Mouse (Mus musculus): ENCODE data around the gene Rtn3. TPM values are rescaled to one million over a fixed set of nuclear protein-coding genes. Genes with fewer than 3 reads are reported as not detected.
A peak's percentile ranks its signal among the peaks of the same experiment; 100 is the strongest.

Gene Rtn3
- polyA plus RNA-seq (2015; fragmentation: Nextera tagmentation; extraction: Ambion mirVana), result 133 and 134 TPM in 2 replicates

GRCm38 (mm10) chr19:7482599-7483511, at the start of gene Rtn3:
Gene Rtn3, minus strand, starts transcription at chr19:7483281.
- Histone ChIP-seq H3K4me3 (ENCODE audit: low read depth, low read length) (peak within 1 kb of the TSS; percentile 96), H3K36me3 (ENCODE audit: control insufficient read depth, insufficient read depth) (no peaks in the 10 kb centered on the region), H3K9me3 (ENCODE audit: control insufficient read depth) (no peaks in the 10 kb centered on the region), H3K27ac (ENCODE audit: low read depth, low read length) (peak within 1 kb of the TSS; percentile 96), H3K4me1 (replicated peaks; ENCODE audit: control insufficient read depth, insufficient read depth, low read length) (no peaks in the 10 kb centered on the region; the same call in 1 of the 2 replicates), H3K4me2 (replicated peaks; ENCODE audit: low read depth) (peak within 1 kb of the TSS; percentile 82), H3K9ac (ENCODE audit: low read depth, low read length) (peak within 1 kb of the TSS; percentile 93), H3K27me3 (replicated peaks; ENCODE audit: control insufficient read depth, insufficient read depth, low read length) (no peaks in the 10 kb centered on the region)
- no peak for TF ChIP-seq CTCF (IDR thresholded peaks at IDR 0.05; ENCODE audit: low read depth)
- peak; percentile 93 for ATAC-seq
- under 1% methylated on average over 80 of the region's 80 CpGs for WGBS

DNA sequence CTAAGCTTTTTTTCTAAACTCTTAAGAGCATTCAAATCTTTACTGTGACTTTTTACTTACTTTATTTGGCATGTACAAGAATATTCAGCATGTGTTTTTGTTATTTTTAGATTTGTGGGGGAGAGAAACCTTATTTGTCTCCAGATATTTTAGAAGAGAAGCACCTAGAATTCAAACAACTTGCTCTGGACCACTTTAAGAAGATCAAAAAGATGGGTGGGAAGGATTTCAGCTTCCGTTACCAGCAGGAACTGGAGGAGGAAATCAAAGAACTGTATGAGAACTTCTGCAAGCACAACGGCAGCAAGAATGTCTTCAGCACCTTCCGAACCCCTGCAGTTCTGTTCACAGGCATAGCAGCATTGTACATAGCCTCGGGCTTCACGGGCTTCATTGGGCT, 48.8 kb upstream of the Rtn3 start:
- Histone ChIP-seq H3K27me3 (replicated peaks; ENCODE audit: control insufficient read depth, insufficient read depth, low read length) (no peaks in the 10 kb centered on the region), H3K4me3 (ENCODE audit: low read depth, low read length) (no peak overlapping the region), H3K27ac (ENCODE audit: low read depth, low read length) (no peak overlapping the region), H3K36me3 (ENCODE audit: control insufficient read depth, insufficient read depth) (peaks cover 42% of the 10 kb centered on the region), H3K9ac (ENCODE audit: low read depth, low read length) (no peak overlapping the region), H3K4me1 (replicated peaks; ENCODE audit: control insufficient read depth, insufficient read depth, low read length) (no peaks in the 10 kb centered on the region), H3K4me2 (replicated peaks; ENCODE audit: low read depth) (no peak overlapping the region), H3K9me3 (ENCODE audit: control insufficient read depth) (no peaks in the 10 kb centered on the region)
- no peak for ATAC-seq
- 93% methylated on average over 5 of the region's 5 CpGs for whole genome bisulfite sequencing
- no peak for TF ChIP-seq CTCF (IDR thresholded peaks at IDR 0.05; ENCODE audit: low read depth)

- H3K9ac ChIP-seq (ENCODE audit: low read depth, low read length), result no peak overlapping the region
- H3K4me2 ChIP-seq (replicated peaks; ENCODE audit: low read depth), result no peak overlapping the region
- H3K27me3 ChIP-seq (replicated peaks; ENCODE audit: control insufficient read depth, insufficient read depth, low read length), result no peaks in the 10 kb centered on the region
- H3K9me3 ChIP-seq (ENCODE audit: control insufficient read depth), result no peaks in the 10 kb centered on the region
- 53% methylated on average over 7 of the region's 7 CpGs for whole genome bisulfite sequencing
- H3K36me3 ChIP-seq (ENCODE audit: control insufficient read depth, insufficient read depth), result peaks cover 36% of the 10 kb centered on the region
- peak; percentile 88 for TF ChIP-seq CTCF (IDR thresholded peaks at IDR 0.05; ENCODE audit: low read depth)
- no peaks in the 10 kb centered on the region for H3K4me1 ChIP-seq (replicated peaks; ENCODE audit: control insufficient read depth, insufficient read depth, low read length)
- H3K4me3 ChIP-seq (ENCODE audit: low read depth, low read length), result no peak overlapping the region
- no peak for ATAC-seq
- no peak overlapping the region for H3K27ac ChIP-seq (ENCODE audit: low read depth, low read length)
These were observed 45.8 kb upstream of the Rtn3 start for GRCm38 (mm10) chr19:7528639-7529428.

DNA sequence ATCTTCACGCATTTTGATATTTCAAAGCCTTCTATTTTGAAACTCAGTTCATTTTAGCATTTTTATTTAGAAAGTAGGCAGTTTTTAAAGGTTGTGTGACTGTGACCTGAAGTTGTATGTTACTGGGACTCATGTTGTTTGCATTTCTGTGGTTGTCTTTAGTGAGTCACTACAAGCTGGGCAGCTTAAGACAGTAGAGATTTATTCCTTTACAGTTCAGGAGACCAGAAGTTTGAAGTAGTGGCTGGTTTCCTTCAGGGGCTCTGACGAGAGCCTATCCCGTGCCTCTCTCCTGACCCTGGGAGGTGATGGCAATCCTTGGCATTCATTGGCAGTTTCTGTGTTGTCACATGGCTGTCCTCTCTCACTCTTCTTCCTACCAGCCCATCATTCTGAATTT, 41.8 kb upstream of the Rtn3 start:
- no peak for ATAC-seq
- Histone ChIP-seq H3K27me3 (replicated peaks; ENCODE audit: control insufficient read depth, insufficient read depth, low read length) (no peaks in the 10 kb centered on the region), H3K27ac (ENCODE audit: low read depth, low read length) (no peak overlapping the region), H3K4me1 (replicated peaks; ENCODE audit: control insufficient read depth, insufficient read depth, low read length) (no peaks in the 10 kb centered on the region), H3K4me2 (replicated peaks; ENCODE audit: low read depth) (no peak overlapping the region), H3K36me3 (ENCODE audit: control insufficient read depth, insufficient read depth) (peaks cover 37% of the 10 kb centered on the region), H3K9me3 (ENCODE audit: control insufficient read depth) (no peaks in the 10 kb centered on the region), H3K9ac (ENCODE audit: low read depth, low read length) (no peak overlapping the region), H3K4me3 (ENCODE audit: low read depth, low read length) (no peak overlapping the region)
- 76% methylated on average over 3 of the region's 3 CpGs for WGBS
- no peak for TF ChIP-seq CTCF (IDR thresholded peaks at IDR 0.05; ENCODE audit: low read depth)

- H3K4me2 ChIP-seq (replicated peaks; ENCODE audit: low read depth), result no peak overlapping the region
- no peaks in the 10 kb centered on the region for H3K9me3 ChIP-seq (ENCODE audit: control insufficient read depth)
- H3K27ac ChIP-seq (ENCODE audit: low read depth, low read length), result no peak overlapping the region
- no peak for TF ChIP-seq CTCF (IDR thresholded peaks at IDR 0.05; ENCODE audit: low read depth)
- H3K4me3 ChIP-seq (ENCODE audit: low read depth, low read length), result no peak overlapping the region
- H3K27me3 ChIP-seq (replicated peaks; ENCODE audit: control insufficient read depth, insufficient read depth, low read length), result no peaks in the 10 kb centered on the region
- H3K36me3 ChIP-seq (ENCODE audit: control insufficient read depth, insufficient read depth), result peaks cover 39% of the 10 kb centered on the region
- no peaks in the 10 kb centered on the region for H3K4me1 ChIP-seq (replicated peaks; ENCODE audit: control insufficient read depth, insufficient read depth, low read length)
- no peak overlapping the region for H3K9ac ChIP-seq (ENCODE audit: low read depth, low read length)
- no peak for ATAC-seq
These were observed 40.7 kb upstream of the Rtn3 start for GRCm38 (mm10) chr19:7523781-7524180.

- WGBS, result 98% methylated on average over 1 of the region's 1 CpGs
- H3K4me1 ChIP-seq (replicated peaks; ENCODE audit: control insufficient read depth, insufficient read depth, low read length), result no peaks in the 10 kb centered on the region
- H3K9ac ChIP-seq (ENCODE audit: low read depth, low read length), result no peak overlapping the region
- H3K4me2 ChIP-seq (replicated peaks; ENCODE audit: low read depth), result no peak overlapping the region
- H3K27ac ChIP-seq (ENCODE audit: low read depth, low read length), result no peak overlapping the region
- peaks cover 42% of the 10 kb centered on the region for H3K36me3 ChIP-seq (ENCODE audit: control insufficient read depth, insufficient read depth)
- TF ChIP-seq CTCF (IDR thresholded peaks at IDR 0.05; ENCODE audit: low read depth), result peak; percentile 46
- ATAC-seq, result no peak
- H3K27me3 ChIP-seq (replicated peaks; ENCODE audit: control insufficient read depth, insufficient read depth, low read length), result no peaks in the 10 kb centered on the region
- no peaks in the 10 kb centered on the region for H3K9me3 ChIP-seq (ENCODE audit: control insufficient read depth)
- no peak overlapping the region for H3K4me3 ChIP-seq (ENCODE audit: low read depth, low read length)
These were observed 40.2 kb upstream of the Rtn3 start for GRCm38 (mm10) chr19:7523292-7523691.
